Mouse (Mus musculus) G1E-ER4 (cell line): ENCODE data around the gene Exoc3l2. TPM values are rescaled to one million over a fixed set of nuclear protein-coding genes. Genes with fewer than 3 reads are reported as not detected.

ENCODE experiments used
- GATA1 ChIP-seq: IDR thresholded peaks from one replicate; pipeline ENCODE4 v1.8.0; 2012; ENCODE audit warnings: low read length, inconsistent platforms
- polyA plus RNA-seq: library from polyadenylated mRNA; stranded (reverse); fragments of >175 nt; gene quantifications from 2 replicates; pipeline ENCODE4 v1.2.3, GENCODE M21; 2012

Gene Exoc3l2
- polyA plus RNA-seq, 1 experiment: 0.08 TPM

DNA sequence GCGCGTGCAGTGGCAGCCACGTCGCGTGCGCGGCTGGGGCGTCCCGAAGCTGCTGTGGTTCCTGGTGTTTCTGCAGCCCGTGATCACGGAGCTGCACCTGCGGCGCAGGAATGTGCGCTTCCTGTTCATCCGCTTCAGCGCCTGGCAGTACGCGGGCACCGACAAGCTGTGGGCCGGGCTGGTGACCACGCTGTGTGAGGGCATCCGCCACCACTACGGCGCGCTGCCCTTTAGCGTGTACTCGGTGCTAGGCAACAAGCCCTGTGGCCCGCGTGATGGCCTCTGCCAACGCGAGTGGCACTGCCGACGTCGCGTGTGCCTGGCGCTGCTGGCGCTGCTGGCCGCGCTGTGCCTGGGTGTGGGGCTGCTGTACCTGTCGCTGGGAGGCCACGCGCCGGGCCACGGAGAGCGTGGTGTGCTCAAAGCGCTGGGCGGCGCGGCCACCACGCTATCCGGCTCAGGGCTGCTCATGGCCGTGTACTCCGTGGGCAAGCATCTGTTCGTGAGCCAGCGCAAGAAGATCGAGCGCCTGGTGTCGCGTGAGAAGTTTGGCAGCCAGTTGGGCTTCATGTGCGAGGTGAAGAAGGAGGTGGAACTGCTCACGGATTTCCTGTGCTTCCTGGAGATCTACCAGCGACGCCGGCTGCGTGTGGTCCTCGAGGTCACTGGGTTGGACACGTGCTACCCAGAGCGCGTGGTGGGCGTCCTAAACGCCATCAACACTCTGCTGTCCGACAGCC, 60.1 kb downstream of the Exoc3l2 start:
- TF ChIP-seq GATA1: no peak

DNA sequence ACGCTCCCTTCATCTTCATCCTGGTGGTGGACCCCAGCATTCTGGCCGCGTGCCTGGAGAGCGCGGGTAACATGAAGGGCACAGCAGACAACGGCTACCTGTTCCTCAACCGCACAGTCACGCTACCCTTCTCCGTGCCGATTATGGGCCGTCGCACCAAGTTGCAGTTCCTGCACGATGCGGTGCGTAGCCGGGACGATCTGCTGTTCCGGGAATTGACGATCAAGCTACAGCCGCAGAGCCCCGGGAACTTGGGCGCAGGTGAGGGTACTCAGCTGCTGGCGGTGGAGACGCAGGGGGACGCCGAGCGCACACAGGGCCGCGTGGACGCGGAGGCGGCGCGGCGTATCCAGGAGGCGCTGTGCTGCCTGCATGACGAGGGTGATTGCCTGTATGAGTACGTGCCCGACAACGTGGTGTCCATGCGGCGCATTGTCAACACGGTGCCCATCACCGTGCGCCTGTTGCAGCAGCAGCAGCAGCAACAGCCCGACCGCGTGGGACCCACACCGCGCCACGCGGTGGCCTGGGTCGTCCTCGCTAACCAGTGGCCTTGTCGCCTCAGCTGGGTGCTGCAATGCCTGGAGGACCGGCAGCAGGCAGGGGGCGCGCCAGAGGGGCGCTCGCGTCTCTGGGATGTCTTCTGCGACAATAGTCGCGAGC, 60.8 kb downstream of the Exoc3l2 start:
- TF ChIP-seq GATA1: no peak

DNA sequence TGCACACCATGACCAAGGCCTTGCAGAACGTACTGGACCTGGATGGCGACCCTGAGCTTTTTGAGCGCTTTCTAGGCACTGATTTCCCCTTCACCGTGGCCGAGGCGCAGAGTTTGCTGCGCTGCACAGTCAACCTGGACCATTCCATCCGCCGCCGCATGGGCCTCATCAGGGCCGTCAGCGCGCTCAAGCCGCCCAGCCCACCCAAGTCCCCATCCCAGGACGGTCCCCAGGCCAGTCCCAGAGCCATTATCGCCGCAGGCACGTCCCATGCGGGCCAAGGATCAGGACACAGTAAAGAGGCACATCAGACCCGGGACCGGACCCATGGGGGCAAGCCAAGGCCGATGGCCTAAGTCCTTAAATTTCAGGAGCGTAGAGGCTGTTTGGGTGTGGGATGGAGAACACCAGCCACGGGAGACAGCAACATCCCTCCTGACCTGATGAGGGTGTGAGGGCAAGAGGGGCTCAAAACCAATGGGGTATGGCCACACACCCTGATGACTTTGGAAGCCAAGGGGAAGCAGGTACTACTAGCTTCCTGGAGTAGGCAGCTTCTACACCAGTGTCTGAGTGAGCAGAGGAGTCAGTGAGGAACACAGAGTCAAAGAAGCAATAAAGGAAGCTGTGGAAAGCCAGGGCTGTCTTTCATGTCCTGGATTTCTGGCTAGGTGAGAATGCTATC, 61.4 kb downstream of the Exoc3l2 start:
- no peak for TF ChIP-seq GATA1

DNA sequence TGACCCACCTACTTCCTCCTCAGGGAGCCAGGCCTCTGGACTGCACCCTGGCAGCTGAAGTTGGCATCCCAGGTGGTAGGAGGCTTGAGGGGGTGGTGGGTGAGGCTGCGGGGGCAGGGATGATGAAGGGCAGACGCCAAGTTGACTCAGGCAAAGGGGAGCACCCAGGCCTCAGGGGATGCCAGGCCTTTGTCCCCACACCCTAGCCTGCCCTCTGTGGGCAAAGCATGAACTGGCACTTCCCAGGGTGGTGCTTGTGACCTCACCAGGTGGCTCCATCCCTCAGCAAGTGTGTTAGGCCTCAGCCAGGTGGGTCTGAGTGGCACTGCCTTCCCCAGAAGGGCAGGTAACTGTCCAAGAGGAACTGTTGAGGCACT, 62.0 kb downstream of the Exoc3l2 start:
- TF ChIP-seq GATA1: no peak

DNA sequence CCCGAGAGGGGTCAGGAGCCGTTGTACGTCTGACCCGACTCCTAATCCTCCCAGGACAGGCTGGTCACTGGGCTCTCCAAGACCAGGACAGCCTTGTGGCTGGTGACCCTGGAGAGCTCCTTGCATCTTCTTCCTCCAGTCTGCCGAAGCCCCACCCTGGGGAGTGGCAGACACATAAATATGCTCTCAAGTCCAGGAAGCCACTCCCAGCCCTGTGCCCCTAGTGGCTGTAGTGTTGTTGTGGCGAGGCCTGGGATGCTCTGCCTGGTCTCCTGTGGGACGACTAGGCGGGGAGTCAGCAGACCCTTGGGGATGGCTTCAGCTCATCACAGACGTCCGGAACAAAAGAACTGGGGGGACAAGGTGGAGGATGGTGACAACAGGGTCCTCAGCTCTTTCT, 67.9 kb downstream of the Exoc3l2 start:
- no peak for TF ChIP-seq GATA1

DNA sequence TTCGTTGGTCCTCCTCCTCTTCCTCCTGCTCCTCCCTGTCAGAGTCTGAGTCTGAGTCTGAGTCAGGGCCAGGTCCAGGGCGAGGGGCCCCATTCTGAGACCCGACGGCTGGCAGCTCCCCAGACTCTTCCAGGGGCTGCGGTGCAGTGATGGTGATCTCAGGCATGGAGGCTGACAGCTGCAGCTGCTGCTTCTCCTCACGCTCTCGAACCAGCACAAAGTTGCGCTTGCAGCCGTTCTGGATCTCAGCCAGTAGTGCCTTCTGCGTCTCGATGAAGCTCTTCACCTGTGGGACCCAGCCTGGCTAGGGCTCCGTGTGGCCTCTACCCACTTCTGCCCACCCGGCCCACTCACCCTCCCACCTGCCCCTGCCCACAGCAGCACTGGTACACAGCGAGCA, 69.1 kb downstream of the Exoc3l2 start:
- TF ChIP-seq GATA1: no peak

DNA sequence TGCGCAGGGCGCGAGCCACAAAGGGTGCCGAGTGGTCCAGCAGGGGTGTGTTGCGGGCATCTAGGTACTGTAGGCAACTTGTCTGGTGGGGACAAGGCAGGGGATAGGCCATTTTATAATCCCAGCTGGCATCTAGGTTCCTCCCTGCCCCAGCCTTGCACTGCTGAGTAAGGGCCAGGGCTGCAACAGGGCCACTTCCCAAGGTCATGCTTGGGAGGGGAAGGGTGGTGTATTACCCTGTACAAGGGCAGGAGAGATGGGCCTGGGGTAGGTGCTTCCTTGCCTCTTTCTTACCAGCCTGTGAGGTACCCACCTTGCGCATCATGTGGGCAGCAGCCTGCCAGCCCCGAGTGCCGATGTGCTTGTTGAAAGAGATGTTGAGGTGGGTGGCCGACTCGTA, 71.5 kb downstream of the Exoc3l2 start:
- no peak for TF ChIP-seq GATA1

DNA sequence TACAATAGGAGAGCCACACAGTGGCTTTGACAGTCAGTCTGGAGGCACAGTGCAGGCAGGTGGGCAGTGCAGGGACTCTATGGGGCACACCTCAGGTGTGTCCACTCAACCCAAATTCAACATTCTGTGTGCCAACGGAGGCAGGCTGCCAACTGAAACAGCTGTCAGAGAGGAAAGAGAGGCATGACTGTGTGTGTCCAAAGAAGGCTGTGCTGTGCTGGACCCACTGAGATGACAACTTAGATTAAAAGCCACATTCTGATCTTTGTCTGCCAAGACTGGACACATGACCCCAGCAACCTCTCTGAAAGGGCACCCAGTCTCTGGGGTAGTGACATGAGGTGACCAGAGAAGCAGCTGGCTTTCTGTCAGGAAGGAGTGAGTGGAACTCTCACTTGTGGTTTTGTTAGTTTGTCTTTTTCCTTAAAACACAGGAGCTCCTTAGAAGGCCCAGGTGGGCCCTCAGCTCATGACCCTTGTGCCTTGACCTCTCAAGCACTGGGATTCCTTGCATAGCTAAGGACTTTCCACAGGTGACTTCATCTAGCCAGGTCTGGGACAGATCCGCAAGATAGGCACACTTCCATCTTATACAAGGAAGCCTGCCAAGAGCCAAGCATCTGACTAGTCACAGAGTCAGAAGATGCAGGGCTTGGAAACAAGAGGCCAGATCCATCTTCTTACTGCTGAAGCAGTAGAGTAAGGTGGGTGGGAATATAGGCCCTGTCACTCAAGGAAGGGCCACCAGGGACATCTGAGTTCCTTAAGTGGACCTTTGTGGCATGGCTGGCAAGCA, 77.8 kb downstream of the Exoc3l2 start:
- TF ChIP-seq GATA1: no peak

DNA sequence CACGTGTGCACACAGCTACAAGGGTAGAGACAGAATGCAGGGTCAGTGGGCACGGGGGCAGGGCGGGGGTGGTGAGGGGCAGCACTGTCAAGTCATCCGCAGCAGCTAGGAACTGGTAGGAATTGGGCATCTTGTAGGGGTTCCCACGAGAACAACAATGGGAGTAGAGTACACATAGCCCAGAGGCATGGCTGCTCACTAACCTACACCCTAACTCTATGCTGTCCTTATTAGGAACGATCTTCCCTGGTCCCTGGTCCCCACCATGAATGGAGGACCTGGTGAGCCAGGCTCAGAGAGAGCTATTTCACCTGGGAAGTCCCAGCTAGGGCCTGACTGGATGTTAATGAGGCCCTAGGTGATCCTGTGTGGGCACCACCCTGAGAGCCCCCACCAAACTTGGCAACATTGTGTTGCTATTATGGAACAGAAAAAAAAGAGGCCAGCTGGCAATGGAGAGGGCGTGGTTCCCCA, 78.6 kb downstream of the Exoc3l2 start:
- no peak for TF ChIP-seq GATA1

DNA sequence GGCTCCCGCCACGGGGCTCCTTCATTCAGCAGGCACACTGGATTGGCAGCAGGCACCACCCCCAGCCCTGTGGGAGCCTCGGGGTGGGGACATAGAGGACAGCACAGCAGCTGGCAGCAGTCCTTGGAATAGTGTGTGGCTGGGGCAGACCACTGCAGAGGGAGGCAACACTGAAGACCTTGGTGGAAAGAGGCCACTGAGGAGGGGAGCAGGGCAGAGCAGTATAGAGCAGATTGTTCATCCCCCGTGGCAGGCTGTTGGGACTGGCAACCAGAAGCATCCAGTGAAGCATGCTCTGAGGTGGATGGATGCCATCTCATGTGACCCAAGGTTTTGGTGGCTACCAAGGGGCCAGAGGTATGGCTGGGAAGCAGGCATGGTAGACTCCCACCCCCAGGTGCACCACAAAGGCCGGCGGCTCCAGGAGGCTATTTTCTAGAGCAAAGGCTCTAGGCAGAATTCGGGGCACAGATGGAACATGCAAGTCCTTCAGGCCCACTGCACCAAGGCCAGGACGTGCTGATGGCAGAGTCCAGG, 79.1 kb downstream of the Exoc3l2 start:
- TF ChIP-seq GATA1: no peak

DNA sequence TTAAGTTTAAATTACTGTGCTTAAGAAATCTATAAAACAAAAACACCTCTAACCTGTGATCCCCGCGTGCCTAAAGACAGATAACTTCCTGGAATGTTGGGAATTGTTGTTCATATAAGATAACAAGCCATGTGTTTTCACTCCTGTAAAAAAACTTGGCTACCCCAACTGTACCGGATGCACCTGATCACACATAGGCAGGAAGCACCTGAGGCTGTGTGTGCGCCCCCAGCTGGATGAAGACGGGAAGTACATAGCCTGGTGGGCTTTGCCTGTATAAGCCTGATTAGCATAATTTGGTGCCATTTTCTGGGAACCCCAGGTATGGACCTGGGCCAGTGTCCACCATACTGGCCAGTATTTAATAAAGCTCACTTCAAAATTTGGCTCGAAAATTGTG, 80.5 kb downstream of the Exoc3l2 start:
- no peak for TF ChIP-seq GATA1

DNA sequence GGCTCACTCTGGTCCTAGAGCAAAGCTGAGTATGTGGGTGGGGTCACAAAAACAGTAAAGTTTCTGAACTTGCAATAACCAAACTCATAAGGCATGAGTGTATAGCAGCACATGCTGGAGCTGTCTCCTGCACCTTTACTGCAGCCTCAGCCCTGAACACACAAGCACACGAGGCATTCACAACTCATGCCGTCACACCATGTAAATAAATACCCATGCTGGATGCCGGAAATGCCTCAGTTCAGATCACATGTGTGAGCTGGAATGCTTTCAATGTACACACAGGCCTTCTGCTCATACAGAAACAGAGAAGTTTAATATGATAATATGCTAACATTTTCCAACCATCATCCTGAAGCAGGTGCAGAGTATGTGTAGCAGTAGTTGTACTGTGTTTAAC, 82.9 kb downstream of the Exoc3l2 start:
- TF ChIP-seq GATA1: no peak

Other genes starting within 250 kb of the Exoc3l2 start
- 15.7 and 17.2 TPM in 2 replicates for gene Opa3, start 235.0 kb upstream of the Exoc3l2 start, polyA plus RNA-seq
- gene Vasp, start 191.5 kb upstream of the Exoc3l2 start, polyA plus RNA-seq: 588 and 783 TPM in 2 replicates
- gene Ppm1n, start 183.3 kb upstream of the Exoc3l2 start, polyA plus RNA-seq: not detected in 2 replicates
- gene Rtn2, start 180.7 kb upstream of the Exoc3l2 start, polyA plus RNA-seq: 0.65 and 0.72 TPM in 2 replicates
- 0.52 and 0.54 TPM in 2 replicates for gene Fosb, start 153.3 kb upstream of the Exoc3l2 start, polyA plus RNA-seq
- 109 and 133 TPM in 2 replicates for gene Ercc1, start 118.6 kb upstream of the Exoc3l2 start, polyA plus RNA-seq
- 68.3 and 117 TPM in 2 replicates for gene Cd3eap, start 103.8 kb upstream of the Exoc3l2 start, polyA plus RNA-seq
- gene Ppp1r13l, start 103.6 kb upstream of the Exoc3l2 start, polyA plus RNA-seq: 37.2 and 45.4 TPM in 2 replicates
- gene Ercc2, start 81.3 kb upstream of the Exoc3l2 start, polyA plus RNA-seq: 59.8 and 60.3 TPM in 2 replicates
- 0.23 and 0.25 TPM in 2 replicates for gene Klc3, start 59.2 kb upstream of the Exoc3l2 start, polyA plus RNA-seq
- not detected in 2 replicates for gene Ckm, start 58.6 kb upstream of the Exoc3l2 start, polyA plus RNA-seq
- gene Mark4, start 4.5 kb upstream of the Exoc3l2 start, polyA plus RNA-seq: 45.0 and 67.8 TPM in 2 replicates
- 7.4 and 10.3 TPM in 2 replicates for gene Bloc1s3, start 45.0 kb downstream of the Exoc3l2 start, polyA plus RNA-seq
- gene Trappc6a, start 45.1 kb downstream of the Exoc3l2 start, polyA plus RNA-seq: 590 and 674 TPM in 2 replicates
- 0.40 and 0.71 TPM in 2 replicates for gene Nkpd1, start 54.5 kb downstream of the Exoc3l2 start, polyA plus RNA-seq
- 134 and 156 TPM in 2 replicates for gene Ppp1r37, start 99.7 kb downstream of the Exoc3l2 start, polyA plus RNA-seq
- 3.0 and 3.1 TPM in 2 replicates for gene Zfp296, start 114.0 kb downstream of the Exoc3l2 start, polyA plus RNA-seq
- gene Gemin7, start 114.3 kb downstream of the Exoc3l2 start, polyA plus RNA-seq: 91.7 and 117 TPM in 2 replicates
- 263 and 292 TPM in 2 replicates for gene Clasrp, start 141.2 kb downstream of the Exoc3l2 start, polyA plus RNA-seq
- gene Relb, start 166.1 kb downstream of the Exoc3l2 start, polyA plus RNA-seq: 0.75 and 0.90 TPM in 2 replicates
- 149 and 193 TPM in 2 replicates for gene Clptm1, start 201.7 kb downstream of the Exoc3l2 start, polyA plus RNA-seq
- not detected in 2 replicates for gene Apoc2, start 214.6 kb downstream of the Exoc3l2 start, polyA plus RNA-seq
- not detected in 2 replicates for gene Gm44805, start 218.1 kb downstream of the Exoc3l2 start, polyA plus RNA-seq
- not detected in 2 replicates for gene Apoc4, start 218.1 kb downstream of the Exoc3l2 start, polyA plus RNA-seq
- gene Apoc1, start 229.3 kb downstream of the Exoc3l2 start, polyA plus RNA-seq: 4.8 and 6.7 TPM in 2 replicates
- 23.7 and 28.1 TPM in 2 replicates for gene Apoe, start 235.9 kb downstream of the Exoc3l2 start, polyA plus RNA-seq